Mouse (Mus musculus): ENCODE data around the gene Chp1.

DNA sequence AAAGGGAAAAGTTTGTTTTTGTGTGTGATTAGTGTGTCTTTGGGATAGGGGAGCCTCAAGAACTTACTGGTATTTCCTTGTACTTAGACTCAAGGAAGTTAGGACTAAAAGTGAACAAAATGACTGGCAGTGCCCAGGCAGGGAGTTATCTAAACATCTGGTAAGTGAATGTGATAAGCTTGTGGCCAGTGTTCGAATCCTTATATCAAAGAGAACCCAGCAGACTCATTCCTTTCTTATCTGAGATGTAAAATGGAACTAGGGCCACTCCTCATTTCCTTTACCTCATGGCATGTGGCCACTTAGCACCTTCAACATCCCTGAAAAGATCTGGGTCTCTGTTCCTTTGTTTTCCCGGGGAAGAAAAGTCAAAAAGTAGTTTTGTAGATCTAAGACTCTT is 56.4 kb downstream of the Chp1 start:
- TF ChIP-seq EP300 (IDR thresholded peaks at IDR 0.05) = no peak
- no peak for TF ChIP-seq CTCF (IDR thresholded peaks at IDR 0.05)
